Mouse (Mus musculus) adrenal gland, postnatal 10 days (tissue): Measurements from ENCODE around the gene Cd47. TPM values are rescaled to one million over a fixed set of nuclear protein-coding genes. Genes with fewer than 3 reads are reported as not detected.

Experiments
- DNase-seq: peaks from one replicate; pipeline ENCODE4 v3.0.0; 2021; ENCODE audit warnings: mixed read lengths
- long read RNA-seq, 2 experiments: library from polyadenylated mRNA; stranded (forward); transcript quantifications; one replicate each; pipeline ENCODE4 v2.0.0; 2021
- total RNA-seq, 2 experiments: library from RNA; stranded (reverse); gene quantifications; 2 replicates each; pipeline ENCODE4 v1.2.3; 2021

Cd47 gene
- 100 to 1,000 TPM; 123 to 129 TPM for total RNA-seq
- long read RNA-seq, experiment 1, full-length matches to known transcripts = 75 of 291 reads
- long read RNA-seq, experiment 1, partial matches to known transcripts = 8 of 291 reads
- long read RNA-seq, experiment 1, other reads (novel, unspliced or antisense) = 208 of 291 reads
- long read RNA-seq, experiment 2, full-length matches to known transcripts = 26 of 120 reads
- long read RNA-seq, experiment 2, partial matches to known transcripts = 2 of 120 reads
- long read RNA-seq, experiment 2, other reads (novel, unspliced or antisense) = 92 of 120 reads

GRCm38 (mm10) chr16:49799597-49800561 lies at the start of gene Cd47:
Cd47 (plus strand) TSS chr16:49800533.
- peak; percentile 18 for DNase-seq

- DNase-seq = no peak
Observed at GRCm38 (mm10) chr16:49752906-49753305, 47.4 kb upstream of the Cd47 start.

- DNase-seq = no peak
Observed at GRCm38 (mm10) chr16:49753318-49753717, 47.0 kb upstream of the Cd47 start.

GRCm38 (mm10) chr16:49760517-49761203 lies 39.7 kb upstream of the Cd47 start:
- no peak for DNase-seq

GRCm38 (mm10) chr16:49761981-49762380 lies 38.4 kb upstream of the Cd47 start:
- no peak for DNase-seq

- DNase-seq = peak; percentile 48
Observed at GRCm38 (mm10) chr16:49766326-49766725, 34.0 kb upstream of the Cd47 start.

GRCm38 (mm10) chr16:49768491-49769031 lies 31.8 kb upstream of the Cd47 start:
- no peak for DNase-seq

- no peak for DNase-seq
Observed at GRCm38 (mm10) chr16:49769831-49770261, 30.5 kb upstream of the Cd47 start.

GRCm38 (mm10) chr16:49770320-49771189 lies 29.8 kb upstream of the Cd47 start:
- DNase-seq = no peak

- no peak for DNase-seq
Observed at GRCm38 (mm10) chr16:49771609-49772396, 28.5 kb upstream of the Cd47 start.

GRCm38 (mm10) chr16:49772576-49772975 lies 27.8 kb upstream of the Cd47 start:
- DNase-seq = no peak

- DNase-seq = no peak
Observed at GRCm38 (mm10) chr16:49773068-49773467, 27.3 kb upstream of the Cd47 start.

GRCm38 (mm10) chr16:49774059-49775001 lies 26.0 kb upstream of the Cd47 start:
- no peak for DNase-seq

- no peak for DNase-seq
Observed at GRCm38 (mm10) chr16:49775002-49775966, 25.0 kb upstream of the Cd47 start.

- DNase-seq = no peak
Observed at GRCm38 (mm10) chr16:49776981-49777380, 23.4 kb upstream of the Cd47 start.

GRCm38 (mm10) chr16:49781556-49782156 lies 18.7 kb upstream of the Cd47 start:
- no peak for DNase-seq

- no peak for DNase-seq
Observed at GRCm38 (mm10) chr16:49783369-49783768, 17.0 kb upstream of the Cd47 start.

- DNase-seq = no peak
Observed at GRCm38 (mm10) chr16:49786116-49786515, 14.2 kb upstream of the Cd47 start.
